33 mouse cellular contexts compared by ENCODE assay signal in genomic region chr7:52278262-52278661, GRCm38 (mm10).
"Had no signal": no experiment of that assay in that cellular context is flagged by ENCODE, and none has a peak within 500 bp of the region (broad histone marks: within the 10 kb centered on the region; RNA-seq: fewer than 3 reads in every experiment).

No protein-coding gene starts in this region.

- H3K4me2 ChIP-seq: heart, embryonic 12.5 days; heart, embryonic 13.5 days; heart, embryonic 15.5 days; hindbrain, embryonic 12.5 days; hindbrain, embryonic 13.5 days; hindbrain, embryonic 14.5 days; hindbrain, embryonic 15.5 days; intestine, embryonic 15.5 days; kidney, embryonic 15.5 days had no signal

- H3K4me1 ChIP-seq: heart, embryonic 15.5 days; hindbrain, embryonic 10.5 days; hindbrain, embryonic 12.5 days; hindbrain, embryonic 13.5 days; hindbrain, embryonic 15.5 days; intestine, embryonic 15.5 days; kidney, embryonic 15.5 days had no signal

- H3K27me3 ChIP-seq: heart, embryonic 12.5 days; heart, embryonic 13.5 days; heart, embryonic 15.5 days; hindbrain, embryonic 12.5 days; hindbrain, embryonic 13.5 days; hindbrain, embryonic 15.5 days; intestine, embryonic 15.5 days; kidney, embryonic 15.5 days had no signal

- H3K9ac ChIP-seq: heart, embryonic 12.5 days; heart, embryonic 13.5 days; heart, embryonic 15.5 days; hindbrain, embryonic 12.5 days; hindbrain, embryonic 13.5 days; hindbrain, embryonic 14.5 days; hindbrain, embryonic 15.5 days; intestine, embryonic 15.5 days; kidney, embryonic 15.5 days had no signal

- H3K9me3 ChIP-seq: heart, embryonic 12.5 days; heart, embryonic 13.5 days; heart, embryonic 15.5 days; hindbrain, embryonic 10.5 days; hindbrain, embryonic 12.5 days; hindbrain, embryonic 13.5 days; hindbrain, embryonic 15.5 days; intestine, embryonic 15.5 days; kidney, embryonic 15.5 days had no signal

- H3K4me3 ChIP-seq: heart, embryonic 12.5 days; heart, embryonic 13.5 days; heart, embryonic 15.5 days; hindbrain, embryonic 10.5 days; hindbrain, embryonic 12.5 days; hindbrain, embryonic 13.5 days; hindbrain, embryonic 15.5 days; intestine, embryonic 15.5 days; kidney, embryonic 15.5 days; layer of hippocampus, adult 2 months; left cerebral cortex, adult 2 months had no signal

- H3K36me3 ChIP-seq: heart, embryonic 12.5 days; heart, embryonic 13.5 days; heart, embryonic 15.5 days; hindbrain, embryonic 10.5 days; hindbrain, embryonic 12.5 days; hindbrain, embryonic 13.5 days; hindbrain, embryonic 15.5 days; intestine, embryonic 15.5 days; kidney, embryonic 15.5 days had no signal

- H3K27ac ChIP-seq: heart, embryonic 13.5 days; heart, embryonic 15.5 days; hindbrain, embryonic 10.5 days; hindbrain, embryonic 12.5 days; hindbrain, embryonic 13.5 days; hindbrain, embryonic 14.5 days; hindbrain, embryonic 15.5 days; hindbrain, postnatal 0 days; intestine, embryonic 15.5 days; kidney, embryonic 15.5 days; kidney, postnatal 0 days; layer of hippocampus, adult 2 months; left cerebral cortex, adult 2 months had no signal

- DNase-seq: heart, postnatal 10 days; heart, postnatal 36 days; heart, postnatal 4 days; kidney, adult 11 months; kidney, adult 18-20 months; kidney, adult 2 months; kidney, adult 8-10 months; kidney, adult 9 months; kidney, postnatal 10 days; kidney, postnatal 14 days; kidney, postnatal 25 days; kidney, postnatal 36 days; kidney, postnatal 4 days; layer of hippocampus, adult 9-11 months; layer of hippocampus, postnatal 36 days had no signal

- ATAC-seq: hindbrain, embryonic 16.5 days; hindbrain, postnatal 0 days; inflammation-experienced regulatory T-cells, adult 6 months; intestine, embryonic 15.5 days; intestine, embryonic 16.5 days; intestine, postnatal 0 days had no signal
